Mouse (Mus musculus): ENCODE results near the gene Arhgap4.

- TF ChIP-seq CTCF (conservative IDR thresholded peaks at IDR 0.05; ENCODE audit: low read length), result no peak
- no peak for TF ChIP-seq NANOG (IDR thresholded peaks at IDR 0.05; ENCODE audit: borderline replicate concordance, low read length)
- no peak for TF ChIP-seq POU5F1 (IDR thresholded peaks at IDR 0.05; ENCODE audit: borderline replicate concordance, low read length)
Measured at GRCm38 (mm10) chrX:73921285-73921822, 316 bp downstream of the Arhgap4 start.
